Mouse (Mus musculus): ENCODE measurements around the gene Sumo1.

DNA sequence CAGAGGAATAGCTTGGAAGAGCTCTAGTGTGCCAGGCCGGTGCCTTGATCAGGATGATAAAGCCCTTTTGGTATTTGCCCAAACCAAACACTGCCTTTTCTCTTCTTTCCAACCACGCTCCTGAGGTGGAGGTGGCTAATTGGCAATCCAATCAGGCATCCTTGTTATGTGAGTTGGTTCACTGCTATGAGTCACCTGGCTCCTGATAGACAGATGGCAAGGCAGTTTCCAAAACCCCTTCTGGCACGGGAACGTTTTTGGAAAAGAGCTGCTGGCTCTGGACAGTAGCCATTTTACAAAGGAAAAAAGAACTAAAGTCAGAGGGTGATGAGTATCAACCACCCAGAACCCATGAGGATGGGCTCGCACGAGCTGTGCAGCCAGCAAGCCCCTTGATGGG lies 103.7 kb downstream of the Sumo1 start:
- TF ChIP-seq MYOG (IDR thresholded peaks at IDR 0.05; ENCODE audit: control insufficient read depth, extremely low read depth, insufficient read length) (no peak), USF1 (IDR thresholded peaks at IDR 0.05; ENCODE audit: low read depth) (no peak)

Data from C2C12 (cell line).